ENCODE assay signal across 9 mouse cellular contexts in genomic region chr10:126810346-126811095, GRCm38 (mm10).
A peak's percentile ranks its signal among the peaks of the same experiment; 100 is the strongest.
DNase-seq lines count a peak whose midpoint lies in the region; ATAC-seq and TF ChIP-seq lines count a peak whose summit lies in the region.
"Had no signal": no experiment of that assay in that cellular context is flagged by ENCODE, and none has a peak within 500 bp of the region (broad histone marks: within the 10 kb centered on the region; RNA-seq: fewer than 3 reads in every experiment).

No protein-coding gene starts in this region.

- peaks cover 5% of the 10 kb centered on the region; the same call in 1 of the 2 replicates for H3K4me1 ChIP-seq in limb, embryonic 12.5 days (replicated peaks)
- peaks cover 13% of the 10 kb centered on the region for H3K4me1 ChIP-seq in limb, embryonic 10.5 days
- 0 out of 2 replicates have a peak, but pooled peaks cover 2% of the 10 kb centered on the region for H3K4me1 ChIP-seq in bone marrow macrophage, adult 2 months (ENCODE audit: control insufficient read depth, insufficient read depth, low read length)
- no peaks in the 10 kb centered on the region for H3K4me1 ChIP-seq in intestine, embryonic 14.5 days (replicated peaks; ENCODE audit: control insufficient read depth, insufficient read depth, low read length)
- H3K4me1 ChIP-seq in liver, embryonic 16.5 days (ENCODE audit: control insufficient read depth, low read depth, low read length): no peaks in the 10 kb centered on the region
- H3K4me1 ChIP-seq in thymus, adult 2 months (replicated peaks; ENCODE audit: control insufficient read depth, insufficient read depth, low read length): no peaks in the 10 kb centered on the region

- no peak overlapping the region for H3K9ac ChIP-seq in limb, embryonic 12.5 days (replicated peaks)
- no peak overlapping the region for H3K9ac ChIP-seq in intestine, embryonic 14.5 days (ENCODE audit: low read length)
- H3K9ac ChIP-seq in liver, embryonic 16.5 days (ENCODE audit: low read depth, low read length): no peak overlapping the region

- DNase-seq in limb, embryonic 10.5 days (ENCODE audit: low spot score): no peak
- no peak for DNase-seq in intestine, embryonic 14.5 days (ENCODE audit: low spot score)
- DNase-seq in urinary bladder, adult 18-20 months (ENCODE audit: low spot score in 2 of 2): no peak
- no peak for DNase-seq in thymus, adult 2 months
- DNase-seq in lung, postnatal 10 days: no peak
- DNase-seq: adrenal gland, postnatal 10 days had no signal

- 0 out of 2 replicates have a peak, but pooled peaks cover 7% of the 10 kb centered on the region for H3K9me3 ChIP-seq in limb, embryonic 12.5 days
- H3K9me3 ChIP-seq in limb, embryonic 10.5 days (replicated peaks): no peaks in the 10 kb centered on the region
- H3K9me3 ChIP-seq in intestine, embryonic 14.5 days (ENCODE audit: control insufficient read depth, low read length): no peaks in the 10 kb centered on the region
- H3K9me3 ChIP-seq in liver, embryonic 16.5 days (replicated peaks; ENCODE audit: control insufficient read depth, low read length): no peaks in the 10 kb centered on the region

- H3K4me3 ChIP-seq in limb, embryonic 12.5 days (replicated peaks): no peak overlapping the region
- H3K4me3 ChIP-seq in limb, embryonic 10.5 days: no peak overlapping the region
- peak overlapping the region; percentile 64 for H3K4me3 ChIP-seq in bone marrow macrophage, adult 2 months (ENCODE audit: insufficient read depth, low read length)
- H3K4me3 ChIP-seq in intestine, embryonic 14.5 days (ENCODE audit: low read depth, low read length): no peak overlapping the region
- H3K4me3 ChIP-seq in liver, embryonic 16.5 days (ENCODE audit: low read depth, low read length): no peak overlapping the region
- no peak overlapping the region for H3K4me3 ChIP-seq in thymus, adult 2 months (ENCODE audit: control insufficient read depth, insufficient read depth, low read length)

- TF ChIP-seq CTCF in bone marrow macrophage, adult 2 months (IDR thresholded peaks at IDR 0.05; ENCODE audit: low read depth, low read length): no peak
- no peak for TF ChIP-seq CTCF in thymus, adult 2 months (IDR thresholded peaks at IDR 0.05; ENCODE audit: borderline replicate concordance, control insufficient read depth, extremely low read depth, insufficient read depth, low read length, poor library complexity)

- ATAC-seq in limb, embryonic 12.5 days (ENCODE audit: insufficient number of reproducible peaks, insufficient read depth, low FRiP score, low TSS enrichment, low read depth): no peak
- ATAC-seq in intestine, embryonic 14.5 days (replicated peaks; ENCODE audit: low FRiP score, low TSS enrichment, low read depth): no peak
- ATAC-seq in liver, embryonic 16.5 days (ENCODE audit: low read depth): no peak

- H3K27ac ChIP-seq in limb, embryonic 12.5 days: no peak overlapping the region
- no peak overlapping the region for H3K27ac ChIP-seq in limb, embryonic 10.5 days
- H3K27ac ChIP-seq in bone marrow macrophage, adult 2 months (ENCODE audit: insufficient read depth, low read depth, low read length): no peak overlapping the region
- no peak overlapping the region for H3K27ac ChIP-seq in intestine, embryonic 14.5 days (ENCODE audit: low read depth)
- no peak overlapping the region for H3K27ac ChIP-seq in liver, embryonic 16.5 days (ENCODE audit: low read length)
- H3K27ac ChIP-seq in thymus, adult 2 months (ENCODE audit: control insufficient read depth, insufficient read depth, low read length): no peak overlapping the region

- 74% methylated on average over 11 of the region's 11 CpGs for WGBS in limb, embryonic 12.5 days
- 79% methylated on average over 11 of the region's 11 CpGs for WGBS in limb, embryonic 10.5 days
- 66% methylated on average over 11 of the region's 11 CpGs for WGBS in intestine, embryonic 14.5 days
- WGBS in liver, embryonic 16.5 days (ENCODE audit: insufficient replicate concordance): 63% methylated on average over 11 of the region's 11 CpGs
- 77% methylated on average over 11 of the region's 11 CpGs for WGBS in thymus, adult 2 months

- no peaks in the 10 kb centered on the region for H3K27me3 ChIP-seq in limb, embryonic 12.5 days
- no peaks in the 10 kb centered on the region for H3K27me3 ChIP-seq in limb, embryonic 10.5 days (ENCODE audit: low read depth, poor library complexity, severe bottlenecking)
- H3K27me3 ChIP-seq in intestine, embryonic 14.5 days (replicated peaks; ENCODE audit: control insufficient read depth, insufficient read depth, low read length): no peaks in the 10 kb centered on the region
- no peaks in the 10 kb centered on the region for H3K27me3 ChIP-seq in liver, embryonic 16.5 days (ENCODE audit: control insufficient read depth, insufficient read depth, low read depth, low read length)
- no peaks in the 10 kb centered on the region for H3K27me3 ChIP-seq in thymus, adult 2 months (ENCODE audit: control insufficient read depth, insufficient read depth, low read length)

- H3K4me2 ChIP-seq in limb, embryonic 12.5 days: peak overlapping the region; percentile 50
- peak overlapping the region; percentile 46 for H3K4me2 ChIP-seq in intestine, embryonic 14.5 days (ENCODE audit: low read length)
- peak overlapping the region; percentile 36; the same call in 1 of the 2 replicates for H3K4me2 ChIP-seq in liver, embryonic 16.5 days (ENCODE audit: low read depth, low read length)

- H3K36me3 ChIP-seq in limb, embryonic 12.5 days: no peaks in the 10 kb centered on the region
- no peaks in the 10 kb centered on the region for H3K36me3 ChIP-seq in limb, embryonic 10.5 days
- no peaks in the 10 kb centered on the region for H3K36me3 ChIP-seq in intestine, embryonic 14.5 days (ENCODE audit: control insufficient read depth, insufficient read depth, low read length)
- H3K36me3 ChIP-seq in liver, embryonic 16.5 days (ENCODE audit: control insufficient read depth, insufficient read depth): no peaks in the 10 kb centered on the region
- no peaks in the 10 kb centered on the region for H3K36me3 ChIP-seq in thymus, adult 2 months (ENCODE audit: control insufficient read depth, insufficient read depth, low read length)

- TF ChIP-seq POLR2A in bone marrow macrophage, adult 2 months (IDR thresholded peaks at IDR 0.05; ENCODE audit: borderline replicate concordance, low read depth, low read length): no peak
- TF ChIP-seq POLR2A in thymus, adult 2 months (IDR thresholded peaks at IDR 0.05; ENCODE audit: control insufficient read depth, extremely low read depth, insufficient read depth, low read length, poor library complexity): no peak
